Mouse (Mus musculus): ENCODE data around the gene Gcnt3. TPM values are rescaled to one million over a fixed set of nuclear protein-coding genes. Genes with fewer than 3 reads are reported as not detected.

Gene Gcnt3
- 1.3 and 1.5 TPM in 2 replicates for polyA plus RNA-seq (2014; fragmentation: Nextera tagmentation; extraction: Ambion mirVana)

DNA sequence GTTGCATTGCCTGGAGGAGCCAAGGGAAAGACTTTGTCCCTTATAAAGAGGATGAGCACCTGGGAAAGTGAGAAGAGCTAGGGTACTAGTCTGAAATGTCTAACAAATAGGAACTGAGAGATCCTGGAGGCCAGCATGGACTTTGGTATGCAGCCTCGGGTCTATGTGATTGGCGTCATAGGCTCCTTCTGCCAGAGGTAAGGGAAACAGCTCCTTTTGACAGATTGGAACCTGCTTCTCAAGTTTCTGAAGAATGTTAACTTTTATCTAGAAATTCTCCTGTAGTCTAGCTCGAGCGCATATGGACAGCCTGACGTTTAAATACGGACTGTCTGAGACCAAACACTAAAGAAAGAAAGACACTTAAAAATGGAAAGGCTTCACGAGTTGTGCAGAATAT lies at the start of gene Gcnt3:
Gene Gcnt3, minus strand, starts transcription at position 101 of the 400 bp plus-strand sequence.
- no peak within 1 kb of the TSS for H3K4me2 ChIP-seq (replicated peaks; ENCODE audit: low read depth, low read length)
- ATAC-seq (ENCODE audit: low FRiP score, low TSS enrichment) = no peak
- no peak within 1 kb of the TSS for H3K9ac ChIP-seq (ENCODE audit: low read depth, low read length)
- no peaks in the 10 kb centered on the region for H3K27me3 ChIP-seq (ENCODE audit: control insufficient read depth, insufficient read depth, low read length)
- peaks cover 6% of the 10 kb centered on the region; the same call in 1 of the 2 replicates for H3K4me1 ChIP-seq (ENCODE audit: control insufficient read depth, insufficient read depth, low read length)
- no peaks in the 10 kb centered on the region for H3K36me3 ChIP-seq (ENCODE audit: control insufficient read depth, insufficient read depth, low read length)
- H3K9me3 ChIP-seq (ENCODE audit: control insufficient read depth, low read length) = no peaks in the 10 kb centered on the region
- H3K4me3 ChIP-seq (ENCODE audit: low read length) = no peak within 1 kb of the TSS
- H3K27ac ChIP-seq (ENCODE audit: low read depth, low read length) = no peak within 1 kb of the TSS
- 81% methylated on average over 7 of the region's 7 CpGs for WGBS

DNA sequence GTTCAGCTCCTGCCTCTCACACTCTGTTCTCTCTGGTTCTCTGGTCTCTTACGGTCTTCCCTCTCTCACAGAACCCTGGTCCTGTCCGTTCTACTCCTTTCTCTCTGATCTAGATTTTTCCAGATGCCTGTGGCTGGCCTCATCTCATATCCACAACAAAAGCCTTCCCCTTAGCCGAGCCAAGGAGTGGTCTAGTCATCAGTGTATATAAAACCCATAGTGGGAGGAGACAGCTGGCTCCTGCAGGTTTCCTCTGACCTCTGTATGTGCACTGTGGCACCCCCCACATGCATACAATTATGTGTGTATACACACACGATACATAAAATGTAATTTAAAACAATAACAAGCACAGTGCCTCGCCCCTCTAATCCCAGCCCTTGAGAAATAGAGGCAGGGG lies 49.5 kb upstream of the Gcnt3 start:
- Histone ChIP-seq H3K4me2 (replicated peaks; ENCODE audit: low read depth, low read length) (no peak overlapping the region), H3K36me3 (ENCODE audit: control insufficient read depth, insufficient read depth, low read length) (no peaks in the 10 kb centered on the region), H3K4me1 (ENCODE audit: control insufficient read depth, insufficient read depth, low read length) (0 out of 2 replicates have a peak, but pooled peaks cover 12% of the 10 kb centered on the region), H3K9me3 (ENCODE audit: control insufficient read depth, low read length) (no peaks in the 10 kb centered on the region), H3K27ac (ENCODE audit: low read depth, low read length) (no peak overlapping the region), H3K9ac (ENCODE audit: low read depth, low read length) (no peak overlapping the region), H3K27me3 (ENCODE audit: control insufficient read depth, insufficient read depth, low read length) (no peaks in the 10 kb centered on the region), H3K4me3 (ENCODE audit: low read length) (no peak overlapping the region)
- ATAC-seq (ENCODE audit: low FRiP score, low TSS enrichment) = no peak
- WGBS = 80% methylated on average over 5 of the region's 5 CpGs

DNA sequence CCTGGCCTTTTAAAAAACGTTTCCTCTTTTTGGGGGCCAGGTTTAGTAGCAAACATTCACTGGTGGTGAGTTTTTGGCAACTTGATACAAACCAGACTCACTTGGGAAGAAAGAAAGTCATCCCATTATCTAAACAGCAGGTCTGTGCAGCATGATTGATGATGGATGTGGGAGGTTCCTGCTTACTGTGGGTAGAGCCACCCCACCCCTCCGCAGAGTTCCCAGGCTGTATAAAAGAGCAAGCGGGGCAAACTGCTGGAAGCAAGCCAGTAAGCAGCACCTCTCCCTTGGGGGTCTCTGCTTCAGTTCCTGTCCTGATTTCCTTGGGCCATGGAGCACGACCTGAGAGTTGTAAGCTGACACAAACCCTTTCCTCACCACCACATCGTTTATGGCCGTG lies 48.2 kb upstream of the Gcnt3 start:
- Histone ChIP-seq H3K9ac (ENCODE audit: low read depth, low read length) (no peak overlapping the region), H3K4me1 (ENCODE audit: control insufficient read depth, insufficient read depth, low read length) (0 out of 2 replicates have a peak, but pooled peaks cover 12% of the 10 kb centered on the region), H3K27me3 (ENCODE audit: control insufficient read depth, insufficient read depth, low read length) (no peaks in the 10 kb centered on the region), H3K4me2 (replicated peaks; ENCODE audit: low read depth, low read length) (no peak overlapping the region), H3K36me3 (ENCODE audit: control insufficient read depth, insufficient read depth, low read length) (no peaks in the 10 kb centered on the region), H3K27ac (ENCODE audit: low read depth, low read length) (no peak overlapping the region), H3K4me3 (ENCODE audit: low read length) (no peak overlapping the region), H3K9me3 (ENCODE audit: control insufficient read depth, low read length) (no peaks in the 10 kb centered on the region)
- WGBS = 9% methylated on average over 6 of the region's 6 CpGs
- ATAC-seq (ENCODE audit: low FRiP score, low TSS enrichment) = peak; percentile 42; the same call in 1 of the 2 replicates

DNA sequence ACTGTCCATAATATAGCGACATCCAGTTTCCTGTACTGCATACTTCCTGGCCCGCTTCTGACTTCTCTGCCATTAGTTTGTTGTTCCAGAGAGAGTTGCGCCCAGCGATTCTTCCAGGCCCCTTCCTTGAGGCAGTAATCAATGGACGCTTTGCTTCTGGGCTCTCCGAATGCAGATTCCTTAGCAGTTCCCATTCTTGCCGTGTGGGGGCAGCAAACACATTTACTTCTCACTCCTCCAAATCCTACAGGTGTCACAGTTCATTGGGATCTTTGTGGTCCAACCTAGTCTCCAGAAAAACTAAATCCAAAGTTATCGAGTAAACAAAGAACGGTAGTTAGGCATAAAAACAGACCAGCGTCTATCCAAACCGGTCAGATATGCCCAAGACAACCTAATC lies 46.2 kb upstream of the Gcnt3 start:
- no peak overlapping the region for H3K9ac ChIP-seq (ENCODE audit: low read depth, low read length)
- no peak overlapping the region for H3K27ac ChIP-seq (ENCODE audit: low read depth, low read length)
- 0 out of 2 replicates have a peak, but pooled peaks cover 12% of the 10 kb centered on the region for H3K4me1 ChIP-seq (ENCODE audit: control insufficient read depth, insufficient read depth, low read length)
- H3K9me3 ChIP-seq (ENCODE audit: control insufficient read depth, low read length) = no peaks in the 10 kb centered on the region
- H3K36me3 ChIP-seq (ENCODE audit: control insufficient read depth, insufficient read depth, low read length) = no peaks in the 10 kb centered on the region
- no peak overlapping the region for H3K4me2 ChIP-seq (replicated peaks; ENCODE audit: low read depth, low read length)
- no peaks in the 10 kb centered on the region for H3K27me3 ChIP-seq (ENCODE audit: control insufficient read depth, insufficient read depth, low read length)
- no peak for ATAC-seq (ENCODE audit: low FRiP score, low TSS enrichment)
- WGBS = 70% methylated on average over 11 of the region's 11 CpGs
- H3K4me3 ChIP-seq (ENCODE audit: low read length) = no peak overlapping the region

DNA sequence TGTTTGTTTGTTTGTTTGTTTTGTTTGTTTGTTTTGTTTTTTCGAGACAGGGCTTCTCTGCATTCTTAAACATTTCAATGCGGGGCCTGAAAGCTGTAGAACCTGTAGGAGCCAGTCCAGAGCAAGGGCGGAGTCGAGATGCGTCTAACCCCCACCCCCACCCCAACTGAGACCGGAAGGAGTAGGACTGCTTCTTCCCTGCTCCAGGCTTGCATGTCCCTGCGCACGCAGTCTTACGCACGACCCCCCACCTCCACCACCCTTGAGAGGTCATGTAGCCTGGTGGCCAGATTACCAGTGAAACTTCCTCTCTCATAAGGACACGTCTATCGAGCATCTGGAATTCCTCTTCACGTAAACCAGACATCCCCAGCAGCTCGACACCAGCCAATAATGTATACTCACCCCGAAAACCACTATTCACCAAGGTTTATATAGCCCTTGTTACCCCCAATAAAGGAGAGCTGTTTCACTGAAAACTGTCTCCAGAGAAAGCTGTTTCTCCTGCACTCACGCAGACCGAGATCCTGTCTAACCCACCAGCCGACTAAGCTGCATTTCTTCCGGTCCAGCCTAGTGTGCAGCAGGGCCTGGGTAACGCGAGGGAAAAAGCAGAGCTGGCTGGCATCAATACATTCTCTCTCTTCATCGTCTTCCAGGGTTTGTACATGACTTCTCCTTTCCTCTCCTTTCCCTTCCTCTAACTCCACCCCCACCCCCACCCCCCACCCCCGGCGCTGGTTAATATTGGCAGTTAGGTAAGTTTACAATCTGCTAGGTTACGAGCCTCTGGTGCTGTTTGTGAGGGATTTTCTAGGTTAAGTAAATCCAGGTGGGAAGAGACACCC lies 44.7 kb upstream of the Gcnt3 start:
- Histone ChIP-seq H3K9me3 (ENCODE audit: control insufficient read depth, low read length) (no peaks in the 10 kb centered on the region), H3K4me1 (ENCODE audit: control insufficient read depth, insufficient read depth, low read length) (0 out of 2 replicates have a peak, but pooled peaks cover 6% of the 10 kb centered on the region), H3K36me3 (ENCODE audit: control insufficient read depth, insufficient read depth, low read length) (no peaks in the 10 kb centered on the region), H3K27me3 (ENCODE audit: control insufficient read depth, insufficient read depth, low read length) (no peaks in the 10 kb centered on the region), H3K9ac (ENCODE audit: low read depth, low read length) (no peak overlapping the region), H3K27ac (ENCODE audit: low read depth, low read length) (no peak overlapping the region), H3K4me2 (replicated peaks; ENCODE audit: low read depth, low read length) (no peak overlapping the region), H3K4me3 (ENCODE audit: low read length) (no peak overlapping the region)
- no peak for ATAC-seq (ENCODE audit: low FRiP score, low TSS enrichment)
- 58% methylated on average over 25 of the region's 25 CpGs for WGBS

DNA sequence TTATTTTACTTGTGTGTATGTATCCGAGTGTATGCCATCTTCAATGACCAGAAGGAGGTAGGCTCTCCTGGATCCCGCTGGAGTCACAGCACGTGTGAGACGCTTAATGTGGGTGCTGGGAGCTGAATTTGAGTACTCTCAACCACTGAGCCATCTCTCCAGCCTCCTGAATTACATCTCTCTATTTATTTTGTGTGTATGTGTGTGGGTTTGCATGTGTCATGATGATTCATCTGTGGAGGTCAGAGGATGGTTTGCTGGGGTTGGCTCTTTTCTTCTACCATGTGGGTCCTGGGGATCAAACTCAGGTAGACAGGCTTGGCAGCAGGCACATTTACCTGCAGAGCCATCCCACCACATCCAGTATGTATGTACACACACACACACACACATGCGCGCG lies 43.9 kb upstream of the Gcnt3 start:
- Histone ChIP-seq H3K9ac (ENCODE audit: low read depth, low read length) (no peak overlapping the region), H3K27me3 (ENCODE audit: control insufficient read depth, insufficient read depth, low read length) (no peaks in the 10 kb centered on the region), H3K27ac (ENCODE audit: low read depth, low read length) (no peak overlapping the region), H3K4me1 (ENCODE audit: control insufficient read depth, insufficient read depth, low read length) (0 out of 2 replicates have a peak, but pooled peaks cover 6% of the 10 kb centered on the region), H3K36me3 (ENCODE audit: control insufficient read depth, insufficient read depth, low read length) (no peaks in the 10 kb centered on the region), H3K9me3 (ENCODE audit: control insufficient read depth, low read length) (no peaks in the 10 kb centered on the region), H3K4me2 (replicated peaks; ENCODE audit: low read depth, low read length) (no peak overlapping the region), H3K4me3 (ENCODE audit: low read length) (no peak overlapping the region)
- ATAC-seq (ENCODE audit: low FRiP score, low TSS enrichment) = no peak
- 92% methylated on average over 7 of the region's 7 CpGs for WGBS

DNA sequence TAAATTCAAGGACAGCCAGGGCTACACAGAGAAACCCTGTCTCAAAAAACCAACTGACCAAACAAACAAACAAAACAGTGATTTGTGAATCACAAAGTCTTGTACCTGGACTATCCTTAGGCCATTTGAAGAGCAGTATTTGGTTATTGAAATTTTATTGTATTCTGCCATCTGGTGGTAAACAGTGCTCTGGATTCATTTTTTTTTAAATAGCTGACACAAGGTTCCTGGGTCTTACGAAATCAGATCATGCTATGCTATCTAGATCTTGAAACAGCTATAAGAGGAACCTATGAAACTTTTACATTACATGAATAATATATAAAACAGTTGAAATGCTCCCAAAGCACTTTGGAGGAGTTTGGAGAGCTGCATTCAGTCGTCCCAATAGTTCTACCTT lies 43.1 kb upstream of the Gcnt3 start:
- ATAC-seq (ENCODE audit: low FRiP score, low TSS enrichment) = no peak

DNA sequence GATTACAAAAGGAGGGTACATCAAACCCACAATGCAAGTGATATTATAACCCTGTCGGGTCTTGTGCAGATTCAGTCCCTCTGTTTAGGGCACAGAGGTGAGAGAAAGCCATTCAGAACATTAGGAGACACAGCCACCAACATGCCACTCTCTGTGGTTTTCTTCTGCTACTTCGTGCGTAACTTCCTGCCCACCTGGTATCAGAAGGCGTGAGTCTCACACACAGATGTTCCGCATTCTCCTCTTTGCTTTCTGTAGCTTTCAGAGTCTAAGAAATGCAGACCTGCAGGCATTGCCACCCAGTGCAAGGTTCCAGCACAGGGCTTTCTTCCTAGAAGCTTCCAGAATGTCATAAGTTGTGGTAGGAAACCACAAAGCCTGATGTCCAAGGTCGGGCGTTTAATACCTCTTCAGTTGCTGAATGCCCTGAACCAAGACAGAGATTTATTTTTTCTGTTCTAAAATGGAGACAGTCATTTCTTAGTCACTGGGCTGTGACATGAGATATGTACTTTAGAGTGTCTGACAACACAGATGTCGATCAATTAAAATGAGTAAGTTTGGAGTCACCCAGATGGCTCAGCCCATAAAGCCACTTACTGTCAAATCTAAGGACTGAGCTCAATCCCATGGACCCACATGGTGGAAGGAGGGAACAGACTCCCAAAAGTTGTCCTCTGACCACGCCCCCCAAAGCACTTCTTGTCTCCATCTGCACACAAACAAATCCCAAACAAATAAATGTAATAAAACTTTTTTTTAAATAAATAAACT lies 42.3 kb upstream of the Gcnt3 start:
- H3K27ac ChIP-seq (ENCODE audit: low read depth, low read length) = no peak overlapping the region
- no peaks in the 10 kb centered on the region for H3K27me3 ChIP-seq (ENCODE audit: control insufficient read depth, insufficient read depth, low read length)
- H3K36me3 ChIP-seq (ENCODE audit: control insufficient read depth, insufficient read depth, low read length) = no peaks in the 10 kb centered on the region
- H3K9ac ChIP-seq (ENCODE audit: low read depth, low read length) = no peak overlapping the region
- H3K4me3 ChIP-seq (ENCODE audit: low read length) = no peak overlapping the region
- no peaks in the 10 kb centered on the region for H3K4me1 ChIP-seq (ENCODE audit: control insufficient read depth, insufficient read depth, low read length)
- ATAC-seq (ENCODE audit: low FRiP score, low TSS enrichment) = no peak
- H3K4me2 ChIP-seq (replicated peaks; ENCODE audit: low read depth, low read length) = no peak overlapping the region
- H3K9me3 ChIP-seq (ENCODE audit: control insufficient read depth, low read length) = no peaks in the 10 kb centered on the region
- 79% methylated on average over 9 of the region's 9 CpGs for WGBS

More for the DNA sequence above, 43.1 kb upstream of the Gcnt3 start:
- Histone ChIP-seq H3K36me3 (ENCODE audit: control insufficient read depth, insufficient read depth, low read length) (no peaks in the 10 kb centered on the region), H3K27ac (ENCODE audit: low read depth, low read length) (no peak overlapping the region), H3K9ac (ENCODE audit: low read depth, low read length) (no peak overlapping the region), H3K9me3 (ENCODE audit: control insufficient read depth, low read length) (no peaks in the 10 kb centered on the region), H3K4me1 (ENCODE audit: control insufficient read depth, insufficient read depth, low read length) (0 out of 2 replicates have a peak, but pooled peaks cover 2% of the 10 kb centered on the region), H3K4me2 (replicated peaks; ENCODE audit: low read depth, low read length) (no peak overlapping the region), H3K4me3 (ENCODE audit: low read length) (no peak overlapping the region), H3K27me3 (ENCODE audit: control insufficient read depth, insufficient read depth, low read length) (no peaks in the 10 kb centered on the region)
- WGBS = 65% methylated on average over 2 of the region's 2 CpGs

DNA sequence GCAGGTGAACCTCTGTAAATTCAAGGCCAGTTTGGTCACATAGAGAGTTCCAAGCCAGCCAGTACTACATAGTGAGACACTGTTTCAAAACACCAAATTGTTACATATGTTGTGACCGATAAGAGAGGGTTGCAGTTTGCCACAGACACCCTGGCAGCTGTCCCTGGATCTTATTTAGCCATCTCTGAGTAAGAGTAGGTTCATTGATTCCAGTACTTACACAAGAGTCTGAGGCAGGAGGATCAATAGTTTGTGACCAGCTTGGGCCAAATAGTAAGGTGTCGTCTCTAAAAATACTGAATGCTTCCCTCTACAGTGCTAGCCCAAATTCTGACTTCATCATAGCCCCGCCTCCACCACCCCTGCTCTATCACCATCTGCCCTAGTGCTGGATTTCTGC lies 40.1 kb upstream of the Gcnt3 start:
- no peak for ATAC-seq (ENCODE audit: low FRiP score, low TSS enrichment)
- H3K36me3 ChIP-seq (ENCODE audit: control insufficient read depth, insufficient read depth, low read length) = no peaks in the 10 kb centered on the region
- H3K9me3 ChIP-seq (ENCODE audit: control insufficient read depth, low read length) = no peaks in the 10 kb centered on the region
- no peaks in the 10 kb centered on the region for H3K27me3 ChIP-seq (ENCODE audit: control insufficient read depth, insufficient read depth, low read length)
- H3K4me1 ChIP-seq (ENCODE audit: control insufficient read depth, insufficient read depth, low read length) = no peaks in the 10 kb centered on the region
- no peak overlapping the region for H3K27ac ChIP-seq (ENCODE audit: low read depth, low read length)
- 83% methylated on average over 3 of the region's 3 CpGs for WGBS
- no peak overlapping the region for H3K4me2 ChIP-seq (replicated peaks; ENCODE audit: low read depth, low read length)
- no peak overlapping the region for H3K4me3 ChIP-seq (ENCODE audit: low read length)
- no peak overlapping the region for H3K9ac ChIP-seq (ENCODE audit: low read depth, low read length)

Data from kidney, embryonic 14.5 days (tissue).